Mouse (Mus musculus) ES-E14 (cell line): ENCODE results near the gene Adipor1.

ENCODE experiments used
- CHD2 ChIP-seq: IDR thresholded peaks from 2 replicates; pipeline ENCODE4 v1.6.1; 2014; ENCODE audit warnings: mild to moderate bottlenecking, low read depth, low read length, inconsistent platforms
- HCFC1 ChIP-seq: IDR thresholded peaks from 2 replicates; pipeline ENCODE4 v1.6.1; 2012; ENCODE audit warnings: low read length, inconsistent platforms, borderline replicate concordance; ENCODE audit not compliant: insufficient read depth
- ZC3H11A ChIP-seq: IDR thresholded peaks from 2 replicates; pipeline ENCODE4 v1.6.1; 2012; ENCODE audit warnings: low read depth, mild to moderate bottlenecking, inconsistent platforms, low read length, borderline replicate concordance

GRCm38 (mm10) chr1:134435414-134435813 lies 20.2 kb downstream of the Adipor1 start:
- peak; percentile 31; the same call in 1 of the 2 replicates for TF ChIP-seq ZC3H11A
- TF ChIP-seq CHD2, result no peak
- no peak for TF ChIP-seq HCFC1
